Mouse (Mus musculus) CD8-positive naive resting alpha-beta T cell, adult 2 months (primary cell): ENCODE results near the gene Nt5c2.

Source experiments
- DNase-seq, 2 experiments: peaks; one replicate each; pipeline ENCODE4 v3.0.0; 2022; ENCODE audit warnings: low read depth in 2 of 2, low spot score in 2 of 2

Gene Nt5c2

DNA sequence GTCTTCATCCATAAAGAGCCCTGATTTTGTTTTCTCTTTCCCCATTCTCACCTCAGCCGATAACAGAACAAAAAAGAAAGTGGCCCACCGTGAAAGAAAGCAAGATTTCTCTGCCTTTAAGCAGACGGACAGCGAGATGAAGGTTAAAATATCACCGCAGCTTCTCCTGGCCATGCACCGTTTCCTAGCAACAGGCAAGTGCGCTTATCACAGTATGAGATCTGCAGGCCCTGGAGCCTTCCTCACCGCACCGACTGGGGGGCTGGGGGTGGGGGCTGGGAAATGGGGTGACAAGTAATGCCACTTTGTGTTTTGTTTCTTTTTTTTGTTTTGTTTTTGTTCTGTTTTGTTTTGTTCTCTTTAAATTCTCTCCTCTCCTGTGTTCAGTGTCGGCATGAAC lies 158.2 kb downstream of the Nt5c2 start:
- DNase-seq = no peak

- DNase-seq = no peak
These were observed 158.7 kb downstream of the Nt5c2 start for GRCm38 (mm10) chr19:46856232-46856631.

- DNase-seq = no peak
These were observed 165.4 kb downstream of the Nt5c2 start for GRCm38 (mm10) chr19:46849443-46849997.

- DNase-seq = no peak
These were observed 166.3 kb downstream of the Nt5c2 start for GRCm38 (mm10) chr19:46848381-46849268.

- DNase-seq = no peak
These were observed 168.5 kb downstream of the Nt5c2 start for GRCm38 (mm10) chr19:46846459-46846858.

GRCm38 (mm10) chr19:46846056-46846455 lies 168.9 kb downstream of the Nt5c2 start:
- DNase-seq = no peak

- DNase-seq = no peak
These were observed 171.9 kb downstream of the Nt5c2 start for GRCm38 (mm10) chr19:46843030-46843429.

GRCm38 (mm10) chr19:46841016-46841415 lies 173.9 kb downstream of the Nt5c2 start:
- DNase-seq = no peak

GRCm38 (mm10) chr19:46837290-46838079 lies 177.5 kb downstream of the Nt5c2 start:
- DNase-seq = no peak

DNA sequence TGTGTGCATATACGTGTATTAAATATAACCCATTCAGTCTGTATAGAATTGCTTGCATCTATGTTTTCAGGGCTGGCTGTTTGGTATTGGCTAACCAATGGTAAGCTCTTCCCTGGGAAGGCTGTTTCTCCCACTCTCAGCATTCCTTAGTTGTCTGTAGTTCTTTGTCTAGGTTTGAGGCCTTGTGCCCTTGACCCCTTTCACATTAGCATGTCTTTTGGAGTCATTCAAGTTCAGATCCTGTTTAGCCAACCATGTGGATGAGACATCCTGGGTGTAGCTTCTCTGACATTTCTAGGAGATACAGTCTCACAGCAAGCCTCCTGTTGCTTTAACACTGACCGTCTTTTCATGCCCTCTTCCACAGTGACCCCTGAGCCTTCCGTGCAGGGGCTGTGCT lies 178.9 kb downstream of the Nt5c2 start:
- DNase-seq = no peak

DNA sequence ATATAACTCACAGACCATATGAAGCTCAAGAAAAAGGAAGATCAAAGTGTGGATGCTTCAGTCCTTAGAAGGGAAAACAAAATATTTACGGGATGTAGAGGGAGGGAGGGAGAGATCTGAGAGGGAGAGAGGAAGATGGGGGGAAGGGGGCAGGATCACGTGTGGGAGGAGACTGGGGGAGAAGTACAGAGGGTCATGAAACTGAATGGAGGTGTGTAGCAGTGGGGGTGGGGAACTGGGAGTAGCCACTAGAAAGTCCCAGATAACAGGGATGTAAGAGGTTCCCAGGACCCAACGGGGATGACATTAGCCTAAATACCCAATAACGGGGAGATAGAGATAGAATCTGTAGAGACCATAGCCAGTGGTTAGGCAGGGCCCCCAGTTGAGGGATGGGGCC lies 179.6 kb downstream of the Nt5c2 start:
- DNase-seq = no peak

GRCm38 (mm10) chr19:46834301-46834700 lies 180.7 kb downstream of the Nt5c2 start:
- no peak for DNase-seq
